Mouse (Mus musculus): ENCODE measurements around the gene Utp18.
"Not testable (repeated sequence)": the region's sequence is repeated elsewhere in the genome, so short reads cannot be mapped to it uniquely, and the experiment has no call there.

Utp18 gene

DNA sequence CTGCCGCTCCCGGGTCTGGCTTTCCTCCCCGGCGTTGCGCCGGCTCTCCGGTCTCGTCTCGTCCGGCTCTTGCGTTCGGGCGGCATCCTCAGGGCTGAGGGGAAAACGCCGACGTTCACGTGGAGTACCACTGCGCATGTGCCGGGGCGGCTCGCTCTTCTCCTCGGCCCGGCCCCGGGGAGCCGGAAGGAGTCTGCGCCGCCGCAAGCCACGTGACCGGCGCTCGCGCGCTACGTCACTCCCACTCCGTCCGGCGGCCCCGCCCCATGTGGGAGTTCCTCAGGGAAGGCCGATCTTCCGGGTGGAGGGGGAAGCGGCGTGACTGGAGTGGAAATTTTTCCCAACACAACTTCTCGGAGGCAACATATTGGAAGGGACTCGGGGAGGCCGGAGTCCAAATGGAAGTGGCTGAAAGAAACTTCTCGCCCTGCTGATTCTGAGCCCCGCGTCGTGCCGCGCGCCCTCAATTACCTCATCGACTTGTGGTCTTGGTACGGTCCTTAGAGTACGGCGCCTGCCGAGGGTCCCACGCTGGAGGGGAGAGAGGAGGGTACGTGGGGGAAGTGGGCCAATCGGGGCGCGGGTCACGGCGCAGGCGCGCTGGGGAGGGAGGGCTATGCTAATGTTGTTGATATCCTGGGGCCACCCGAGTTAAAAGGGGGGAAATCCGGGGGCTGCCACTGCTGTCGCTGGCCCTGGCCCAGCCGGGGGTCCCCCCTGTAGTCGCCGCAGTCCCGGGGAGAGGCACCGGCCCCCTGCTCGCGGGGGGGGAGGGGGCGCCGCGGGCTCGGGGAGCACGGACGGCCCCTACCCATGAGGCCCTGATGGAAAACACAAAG is at the start of gene Utp18, which contains the start of gene Mbtd1:
Gene Utp18, minus strand, starts transcription at position 195 of the 839 bp plus-strand sequence.
Gene Mbtd1, plus strand, starts transcription at position 281 of the 839 bp plus-strand sequence.
- peak; percentile 98 for DNase-seq (ENCODE audit: low read depth)

DNA sequence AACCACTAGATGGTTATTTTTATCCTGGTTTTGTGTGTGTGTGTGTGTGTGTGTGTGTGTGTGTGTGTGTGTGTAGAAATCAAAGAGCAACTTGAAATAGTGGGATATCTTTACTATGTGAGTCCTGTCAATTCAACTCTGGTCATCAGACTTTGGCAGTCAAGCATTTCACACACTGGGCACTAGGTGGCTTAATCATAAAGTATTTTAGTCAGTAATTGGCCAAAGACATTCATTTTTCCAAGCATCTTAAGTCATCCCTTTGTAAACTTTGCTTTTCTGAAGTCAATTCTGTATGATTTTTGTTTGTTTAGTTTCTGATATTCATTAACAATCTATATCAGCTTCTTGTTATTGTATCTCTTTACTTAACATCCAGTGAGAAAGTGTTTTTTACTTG is 43.5 kb upstream of the Utp18 start:
- DNase-seq (ENCODE audit: low read depth) = peak; percentile 11

DNA sequence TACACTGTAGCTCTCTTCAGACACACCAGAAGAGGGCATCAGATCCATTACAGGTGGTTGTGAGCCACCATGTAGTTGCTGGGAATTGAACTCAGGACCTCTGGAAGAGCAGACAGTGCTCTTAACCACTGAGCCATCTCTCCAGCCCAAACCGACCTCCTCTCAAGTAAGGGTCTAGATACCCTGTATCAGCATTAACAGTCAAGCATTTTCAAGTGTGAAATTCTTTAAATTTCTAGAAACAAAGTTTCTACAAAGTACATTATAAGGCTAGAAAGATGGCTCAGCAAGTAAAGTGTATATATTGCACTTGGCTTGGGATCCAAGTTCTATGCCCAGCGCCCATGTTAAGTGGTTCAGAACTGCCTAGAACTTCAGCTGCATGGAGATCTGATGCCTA is 29.5 kb upstream of the Utp18 start:
- DNase-seq (ENCODE audit: low read depth) = not testable (repeated sequence)

DNA sequence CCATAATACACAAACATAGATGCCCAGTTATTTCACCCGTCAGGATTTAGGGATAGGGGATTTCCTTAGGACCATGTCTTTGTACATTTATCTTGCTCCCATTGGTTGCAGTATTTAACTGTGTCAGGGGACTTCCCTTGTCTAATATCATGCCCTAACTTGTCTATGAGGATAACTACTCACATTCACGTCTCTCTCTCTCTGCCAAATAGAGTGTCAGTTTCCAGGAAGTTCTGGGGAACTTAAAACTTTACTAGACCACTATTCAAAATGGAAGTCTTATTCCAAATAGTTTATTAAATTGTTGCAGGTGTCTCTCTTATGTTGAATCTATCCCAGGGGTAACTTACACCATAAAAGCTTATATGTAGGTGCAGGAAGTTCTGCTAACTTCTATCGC is 26.0 kb upstream of the Utp18 start:
- no peak for DNase-seq (ENCODE audit: low read depth)

DNA sequence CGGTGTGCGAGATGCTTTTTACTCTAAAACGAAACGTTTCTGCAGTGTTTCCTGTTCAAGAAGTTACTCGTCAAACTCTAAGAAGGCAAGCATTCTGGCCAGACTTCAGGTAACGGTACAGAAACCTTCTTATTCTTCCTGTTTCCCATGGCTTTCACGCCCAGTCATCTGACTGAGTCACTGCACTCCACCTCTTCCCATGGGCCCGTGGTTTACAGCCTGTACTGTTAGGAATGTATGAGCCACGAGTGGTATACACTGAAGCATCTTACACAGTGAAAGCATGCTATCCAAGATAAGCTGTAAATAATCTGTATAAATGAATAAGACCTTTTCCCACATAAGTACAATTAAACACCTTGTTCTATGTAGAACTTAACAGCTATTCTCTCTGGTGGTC is 23.3 kb upstream of the Utp18 start:
- DNase-seq (ENCODE audit: low read depth) = no peak

DNA sequence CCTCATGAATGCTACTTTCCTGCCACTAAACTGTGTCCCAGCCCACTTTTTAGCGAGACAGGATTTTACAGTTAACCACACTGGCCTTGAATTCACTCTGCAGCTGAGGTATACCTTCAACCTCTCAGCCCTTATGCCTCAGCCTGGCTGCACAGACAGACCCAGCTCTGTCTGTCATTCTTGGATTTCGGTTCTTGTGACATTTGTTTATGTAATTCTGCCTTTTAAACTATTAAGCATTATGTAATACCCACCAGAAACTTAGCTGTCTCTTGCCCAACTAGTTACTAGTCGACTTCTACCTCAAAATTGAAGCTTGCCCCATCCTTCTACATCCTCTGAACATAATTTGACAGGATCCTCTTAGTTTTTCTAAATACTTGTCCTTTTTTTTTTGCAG is 22.3 kb upstream of the Utp18 start:
- no peak for DNase-seq (ENCODE audit: low read depth)

DNA sequence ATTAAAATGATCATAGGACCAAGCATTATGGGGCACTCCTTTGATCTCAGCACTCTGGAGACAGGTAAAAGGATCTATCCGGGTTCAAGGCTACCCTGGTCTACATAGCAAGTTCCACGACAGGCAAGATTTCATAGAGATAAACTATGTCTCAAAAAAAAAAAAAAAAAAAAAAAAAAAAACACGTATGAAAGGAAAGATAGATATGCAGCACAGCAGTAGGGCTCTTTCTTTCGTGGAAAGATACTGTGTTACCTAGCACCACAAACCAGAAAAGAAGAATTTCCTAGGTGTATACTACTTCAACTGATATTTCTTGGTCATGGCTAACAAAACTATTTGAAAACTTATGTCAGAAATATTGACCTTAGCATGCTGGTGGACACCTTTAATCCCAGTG is 21.3 kb upstream of the Utp18 start:
- DNase-seq (ENCODE audit: low read depth) = no peak

DNA sequence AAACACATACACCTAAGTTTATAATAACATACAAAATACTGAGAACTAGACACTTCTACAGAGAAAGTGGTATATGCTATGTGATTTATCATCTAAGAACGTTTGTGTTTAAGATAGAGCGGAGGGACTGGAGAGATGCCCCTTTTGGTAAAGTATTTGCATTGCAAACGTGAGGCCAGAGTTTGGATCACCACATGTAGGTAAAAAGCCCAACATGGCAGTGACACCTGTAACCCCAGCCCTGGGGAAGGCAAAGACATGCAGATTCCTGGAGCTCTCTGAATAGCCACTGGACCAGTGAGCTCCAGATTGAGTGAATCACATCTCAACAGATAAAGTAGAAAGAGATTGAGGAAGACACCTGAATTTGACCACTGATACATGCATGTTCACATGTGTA is 12.2 kb upstream of the Utp18 start:
- no peak for DNase-seq (ENCODE audit: low read depth)

DNA sequence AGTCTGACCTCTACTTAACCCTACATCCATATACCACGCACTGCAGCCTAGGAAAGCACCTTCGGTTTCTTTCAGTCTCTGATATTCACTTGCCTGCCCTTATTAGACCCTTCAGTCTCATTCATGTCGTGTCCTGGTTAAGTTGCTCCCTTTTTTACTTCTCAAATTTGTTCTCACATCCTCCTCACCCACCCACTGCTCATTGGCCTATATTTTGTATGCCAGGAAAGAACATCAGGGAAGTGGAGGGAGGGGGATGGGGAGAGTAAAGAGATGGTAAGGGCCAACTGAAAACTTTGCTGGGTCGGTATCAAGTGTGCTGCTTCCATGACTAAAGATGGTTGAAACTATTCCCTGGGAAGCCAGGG is 1.5 kb upstream of the Utp18 start:
- no peak for DNase-seq (ENCODE audit: low read depth)

DNA sequence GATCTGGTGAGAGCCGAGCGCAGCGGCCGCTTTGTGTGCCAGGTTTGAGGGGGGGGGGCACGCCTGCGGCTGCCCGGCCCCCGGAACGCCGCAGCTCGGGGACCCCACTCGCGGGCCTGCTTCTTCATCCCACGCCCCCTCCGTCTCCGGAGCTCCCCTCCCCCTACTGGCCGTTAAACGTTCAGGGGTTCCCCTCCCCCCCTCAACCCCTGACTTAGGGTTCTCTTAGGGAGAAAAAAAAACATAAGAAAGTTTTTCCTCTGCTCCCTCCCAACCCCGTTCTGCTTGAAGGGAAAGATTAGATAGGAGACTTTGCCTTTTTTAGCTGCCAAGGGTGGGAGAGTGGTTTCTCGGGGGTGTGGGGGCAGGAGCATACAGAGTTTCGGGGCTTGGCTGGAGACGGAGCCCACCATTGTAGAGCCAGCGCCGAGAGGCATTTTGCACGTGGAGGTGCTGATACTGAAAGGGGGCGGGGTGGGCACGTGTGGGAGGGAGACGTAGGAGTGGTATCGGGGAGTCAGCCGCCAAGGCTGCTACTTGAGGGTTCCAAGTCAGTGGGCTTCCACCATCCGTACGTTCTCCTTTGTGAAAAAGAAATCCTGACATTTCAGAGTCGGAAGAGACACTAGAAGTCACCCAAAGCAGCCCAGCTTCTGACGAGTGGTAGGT is 979 bp upstream of the Utp18 start:
- DNase-seq (ENCODE audit: low read depth) = peak; percentile 78

DNA sequence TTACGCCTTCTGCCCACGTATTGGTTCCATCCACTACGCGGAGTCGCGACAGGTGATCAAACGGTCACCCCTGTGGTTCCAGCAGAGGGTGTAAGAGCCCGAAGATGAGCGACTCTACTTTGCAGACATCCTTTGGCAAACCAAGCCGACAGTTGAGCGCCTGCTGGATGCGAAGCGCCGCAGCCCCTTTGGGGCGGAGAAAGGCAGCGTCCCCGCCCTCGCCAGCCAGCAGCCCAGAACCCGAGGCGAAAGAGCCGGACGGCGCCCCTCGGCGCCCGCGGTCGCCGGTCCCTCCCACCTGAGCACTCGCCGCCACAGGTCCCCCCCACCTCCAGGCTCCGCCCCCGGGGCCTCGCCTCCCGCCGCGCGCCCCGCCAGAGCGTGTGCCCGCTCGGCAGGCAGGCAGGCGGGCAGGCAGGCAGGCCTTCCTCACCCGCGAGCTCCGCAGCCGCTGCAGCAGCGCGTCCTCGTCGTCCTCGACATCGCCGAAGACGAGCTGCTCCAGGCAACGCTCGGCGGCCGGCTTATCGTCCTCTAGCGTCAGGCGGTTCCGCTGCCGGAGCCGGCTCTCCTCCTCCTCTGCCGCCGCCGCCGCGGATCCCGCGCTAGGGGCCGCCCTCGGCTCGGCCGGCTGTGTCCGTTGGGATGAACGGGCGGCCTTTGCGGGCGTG is 530 bp downstream of the Utp18 start:
- DNase-seq (ENCODE audit: low read depth) = peak; percentile 90

DNA sequence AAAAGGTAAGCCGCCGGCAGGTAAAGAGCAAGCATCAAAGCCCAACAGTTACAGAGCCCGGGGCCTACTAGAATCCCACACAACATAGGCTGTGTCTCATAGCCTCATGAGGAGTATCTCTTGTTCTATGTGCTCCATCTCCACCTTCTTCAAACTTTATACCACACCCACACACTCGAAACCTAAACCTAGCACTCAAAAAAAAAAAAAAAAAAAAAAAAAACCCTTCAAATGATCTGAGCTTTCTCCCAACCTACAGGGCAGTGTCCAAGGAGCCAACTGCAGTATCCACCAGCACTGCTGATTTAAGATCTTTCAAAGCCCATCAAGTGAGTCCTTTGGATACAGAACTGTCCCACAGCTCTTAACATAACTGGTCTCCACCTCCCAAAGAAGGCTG is 1.5 kb downstream of the Utp18 start:
- DNase-seq (ENCODE audit: low read depth) = no peak

DNA sequence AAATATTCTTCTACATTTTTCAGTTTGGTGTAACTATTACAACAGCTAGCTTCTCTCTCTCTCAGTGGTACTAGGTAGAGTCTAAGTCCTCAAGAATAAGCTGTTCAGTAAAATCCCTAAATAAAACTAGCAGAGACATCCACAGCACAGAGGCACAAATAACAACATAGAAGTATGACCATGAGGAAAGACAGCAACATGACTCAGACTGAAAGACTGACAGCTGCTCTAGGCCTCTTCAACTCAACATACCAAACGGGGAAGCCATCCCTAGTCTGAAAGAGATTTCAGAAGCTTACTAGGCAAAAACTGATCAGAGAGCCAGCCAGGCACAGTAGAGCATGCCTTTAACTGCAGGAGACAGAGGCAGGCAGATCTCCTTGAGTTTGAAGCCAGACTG is 22.9 kb downstream of the Utp18 start:
- DNase-seq (ENCODE audit: low read depth) = no peak

DNA sequence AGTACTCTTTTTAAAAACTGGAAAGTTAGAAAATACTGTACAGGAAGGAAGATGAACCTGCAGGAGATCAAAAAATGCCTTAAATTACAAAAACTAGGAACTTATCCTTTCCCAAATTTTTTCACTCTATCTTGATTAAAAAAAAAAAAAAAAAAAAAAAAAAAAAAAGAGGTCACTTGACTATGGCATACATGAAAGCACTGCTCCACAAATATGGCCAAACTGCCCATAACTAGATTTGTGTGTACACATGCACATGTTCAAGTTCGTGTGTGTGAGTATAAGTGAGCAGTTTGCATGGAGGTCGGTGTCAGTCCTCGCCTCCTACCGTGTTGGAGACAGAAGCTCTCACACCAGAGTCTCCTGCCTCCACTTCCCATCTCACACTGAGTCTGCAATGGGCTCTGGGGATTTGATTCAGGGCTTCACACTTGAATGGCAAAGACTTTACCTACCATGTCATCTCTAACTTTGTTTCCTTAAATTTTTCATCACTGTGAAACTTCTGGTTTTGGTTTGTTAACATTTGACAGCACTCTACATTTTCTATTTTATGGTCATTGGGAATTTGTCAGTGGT is 23.4 kb downstream of the Utp18 start:
- DNase-seq (ENCODE audit: low read depth) = no peak

DNA sequence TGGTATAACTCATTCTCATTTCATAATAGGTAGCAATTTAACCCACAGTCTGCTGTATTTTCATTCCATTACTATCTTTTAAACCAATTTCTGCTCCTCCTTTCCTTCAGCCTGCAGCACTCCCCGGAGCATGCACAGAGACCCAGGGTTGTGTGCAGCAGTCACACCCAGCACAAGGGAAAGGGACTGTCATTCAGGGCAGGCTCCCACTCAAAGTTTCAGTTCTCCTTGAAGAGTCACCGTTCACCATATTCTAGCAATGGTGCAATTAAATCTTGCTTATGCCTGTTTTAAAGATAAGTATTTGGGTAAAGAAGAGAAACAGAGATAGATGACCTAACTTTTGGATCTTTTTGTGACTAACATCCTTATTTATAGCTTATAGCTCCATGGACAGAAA is 24.4 kb downstream of the Utp18 start:
- no peak for DNase-seq (ENCODE audit: low read depth)

DNA sequence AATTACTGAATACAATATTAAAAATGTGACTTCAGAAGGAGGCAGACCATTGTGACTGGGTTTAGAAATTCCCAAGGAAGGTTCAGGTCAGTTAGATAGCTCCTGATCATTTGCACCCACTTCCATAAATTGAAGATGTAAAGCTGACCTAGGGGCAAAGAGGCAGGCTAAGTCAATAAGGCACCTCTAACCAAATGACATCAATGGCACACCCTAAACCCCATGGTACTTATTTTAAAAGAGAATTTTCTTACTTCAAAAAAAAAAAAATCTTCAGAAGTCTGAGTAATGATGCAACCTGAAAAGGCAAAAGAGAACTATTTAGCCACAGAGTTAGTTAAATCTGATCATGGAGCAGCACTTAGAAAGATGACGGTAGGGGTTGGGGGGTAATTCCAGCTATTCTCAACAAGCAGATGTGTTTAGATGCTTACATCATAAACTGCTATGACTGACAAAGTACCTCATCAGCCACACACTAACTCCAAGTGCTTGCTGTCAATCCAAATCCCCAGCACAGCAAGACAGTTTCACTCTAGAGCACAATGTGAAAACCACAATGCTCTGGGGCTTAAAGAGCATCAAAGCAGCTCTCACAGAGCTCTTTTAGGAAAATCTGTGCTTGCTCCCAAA is 24.9 kb downstream of the Utp18 start:
- no peak for DNase-seq (ENCODE audit: low read depth)

DNA sequence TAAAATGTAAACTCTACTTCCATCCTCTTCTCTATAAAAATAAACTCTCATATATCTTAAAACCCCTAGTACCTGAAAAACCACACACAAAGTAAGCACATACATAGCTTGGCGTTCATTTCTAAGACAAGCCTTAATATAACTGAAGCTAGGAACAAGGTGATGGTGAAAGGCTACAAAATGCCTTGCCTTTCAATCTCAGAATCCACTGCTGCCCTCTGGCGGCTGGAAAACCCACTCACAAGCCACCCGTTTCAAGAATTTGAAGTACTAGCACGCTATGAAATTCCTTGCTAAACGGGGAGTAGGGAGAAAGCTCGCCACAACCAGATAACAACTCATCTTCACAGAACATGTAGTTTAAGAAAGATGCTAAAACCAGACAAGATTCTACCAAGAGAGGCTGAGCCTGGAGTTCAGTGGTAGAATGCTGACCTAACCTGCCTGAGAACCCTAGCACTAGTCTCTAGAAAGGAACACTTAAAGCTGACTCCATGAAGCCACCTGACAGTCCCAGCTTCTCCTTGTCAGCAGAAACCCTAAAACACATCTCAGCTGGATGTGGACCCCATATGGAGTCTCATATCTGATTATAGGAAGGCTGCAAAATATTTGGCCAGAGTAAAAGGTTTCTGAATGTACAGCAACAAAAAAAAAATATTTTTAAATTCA is 29.1 kb downstream of the Utp18 start:
- peak; percentile 70 for DNase-seq (ENCODE audit: low read depth)

DNA sequence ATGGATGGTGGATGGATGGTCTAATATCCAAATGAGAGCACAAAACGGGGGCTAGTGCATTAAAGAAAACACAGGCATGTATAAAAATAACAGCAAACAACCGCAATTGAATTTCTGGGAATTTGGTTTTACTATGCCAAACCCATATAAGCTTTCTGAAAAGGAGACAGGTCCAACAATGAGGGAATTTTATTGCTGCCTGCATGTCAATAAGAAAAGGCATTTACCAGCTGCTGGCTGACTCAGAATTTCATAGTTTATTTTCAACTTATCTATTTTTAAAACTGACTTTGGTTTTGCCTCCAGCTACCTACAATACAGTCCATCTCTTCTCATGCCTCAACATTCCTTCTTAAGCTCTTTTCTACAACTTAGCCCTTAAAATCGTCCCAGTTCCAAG is 33.0 kb downstream of the Utp18 start:
- no peak for DNase-seq (ENCODE audit: low read depth)

DNA sequence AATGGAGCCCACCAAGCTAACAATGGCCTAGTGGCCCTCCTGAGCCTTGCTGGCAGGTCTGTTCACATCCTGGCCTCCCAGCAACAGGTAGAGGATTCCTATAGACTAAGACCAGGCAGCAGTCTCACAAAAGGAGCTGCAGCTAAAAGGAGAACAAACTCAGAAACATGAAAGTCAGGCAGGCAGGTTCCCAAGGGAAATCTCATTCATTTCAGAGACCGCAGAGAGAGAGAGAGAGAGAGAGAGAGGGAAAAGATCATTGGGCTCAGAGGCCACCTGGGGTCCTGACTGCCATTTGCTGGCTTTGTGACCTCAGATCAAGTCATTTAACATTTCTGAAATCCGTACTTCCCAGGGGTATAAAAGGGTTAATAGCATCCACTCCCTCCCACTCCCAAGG is 38.2 kb downstream of the Utp18 start:
- no peak for DNase-seq (ENCODE audit: low read depth)

DNA sequence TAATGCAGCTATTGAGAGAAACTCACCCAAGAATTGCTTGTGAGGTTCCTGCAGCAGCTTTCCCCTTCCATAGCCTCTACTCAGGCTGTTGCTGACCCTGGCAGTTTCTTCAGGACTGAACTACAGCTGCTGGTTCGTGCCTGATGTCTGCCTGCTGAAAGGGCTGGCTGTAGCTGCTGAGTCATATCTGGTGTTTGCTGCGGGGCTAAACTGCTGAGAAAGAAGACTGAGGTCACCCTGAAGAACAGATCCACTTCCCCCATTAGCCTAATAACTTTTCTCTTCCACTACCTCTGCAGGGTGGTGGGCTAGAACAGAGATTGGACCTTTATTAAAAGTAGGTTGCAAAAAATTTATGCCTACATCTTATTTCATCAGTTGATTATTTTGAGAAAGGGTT is 49.8 kb downstream of the Utp18 start:
- no peak for DNase-seq (ENCODE audit: low read depth)

DNA sequence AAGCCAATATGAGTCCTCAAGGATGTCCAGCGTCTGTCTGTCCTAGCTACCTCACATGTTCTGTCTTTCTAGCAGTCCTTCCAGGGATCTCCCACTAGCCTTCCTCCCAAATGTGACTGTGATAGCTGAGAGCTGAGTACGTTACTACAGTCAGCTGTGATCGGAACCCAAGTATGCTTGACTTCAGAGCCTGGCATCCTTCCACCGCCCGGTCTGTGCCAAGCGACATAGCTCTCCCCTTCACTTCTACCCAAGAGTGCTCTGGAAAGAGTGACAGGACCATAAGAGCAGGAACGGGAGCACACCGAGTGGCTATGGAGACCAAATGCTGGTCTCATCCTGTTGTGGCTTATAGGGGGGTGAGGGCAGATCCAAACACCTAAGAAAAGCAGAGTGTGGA is 55.6 kb downstream of the Utp18 start:
- no peak for DNase-seq (ENCODE audit: low read depth)

DNA sequence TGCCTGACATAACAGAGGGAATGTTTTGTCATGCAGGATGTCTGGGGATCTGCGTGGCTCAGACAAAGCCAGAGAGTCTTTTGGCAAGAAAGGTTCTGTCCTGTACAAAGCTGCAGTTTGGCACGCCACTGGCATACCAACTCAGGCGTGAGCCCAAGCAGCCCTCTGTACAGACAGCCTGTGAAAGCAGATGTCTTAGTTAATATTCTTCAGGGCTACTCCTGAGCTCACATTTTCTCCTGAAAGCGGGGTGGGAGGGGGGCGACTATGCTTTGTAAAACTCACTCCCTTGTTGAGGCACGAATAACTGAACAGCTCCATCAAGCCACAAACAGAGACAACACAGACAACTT is 56.3 kb downstream of the Utp18 start:
- no peak for DNase-seq (ENCODE audit: low read depth)
